Mouse (Mus musculus): ENCODE measurements around the gene Riok1. TPM values are rescaled to one million over a fixed set of nuclear protein-coding genes. Genes with fewer than 3 reads are reported as not detected.

The Riok1 gene
- total RNA-seq (2023): 284 TPM

GRCm38 (mm10) chr13:38036343-38037043 lies at the start of gene Riok1:
Gene Riok1 (plus strand): TSS chr13:38036995.

GRCm38 (mm10) chr13:37993704-37994404 lies 42.9 kb upstream of the Riok1 start, which contains the start of gene Ssr1:
Gene Ssr1 (minus strand): TSS chr13:37994217.

GRCm38 (mm10) chr13:38037044-38037687 lies 371 bp downstream of the Riok1 start, which contains the start of gene Cage1:
Gene Cage1 (minus strand): TSS chr13:38037069.

Other genes with a start within 250 kb of the Riok1 start
- 56.1 TPM for gene Ssr1, start 42.8 kb upstream of the Riok1 start, total RNA-seq (2023)
- gene Cage1, start 74 bp downstream of the Riok1 start, total RNA-seq (2023): 2.6 TPM
- gene Dsp, start 114.3 kb downstream of the Riok1 start, total RNA-seq (2023): not detected
- 64.7 TPM for gene Snrnp48, start 167.9 kb downstream of the Riok1 start, total RNA-seq (2023)

Measured in CD4-positive naive resting alpha-beta T cell, adult 76 days (primary cell).